Mouse (Mus musculus): ENCODE measurements around the gene Glul. TPM values are rescaled to one million over a fixed set of nuclear protein-coding genes. Genes with fewer than 3 reads are reported as not detected.

The Glul gene
- 820 and 2,440 TPM in 2 replicates for polyA plus RNA-seq (2012; rRNA removed; ENCODE audit: low replicate concordance)

DNA sequence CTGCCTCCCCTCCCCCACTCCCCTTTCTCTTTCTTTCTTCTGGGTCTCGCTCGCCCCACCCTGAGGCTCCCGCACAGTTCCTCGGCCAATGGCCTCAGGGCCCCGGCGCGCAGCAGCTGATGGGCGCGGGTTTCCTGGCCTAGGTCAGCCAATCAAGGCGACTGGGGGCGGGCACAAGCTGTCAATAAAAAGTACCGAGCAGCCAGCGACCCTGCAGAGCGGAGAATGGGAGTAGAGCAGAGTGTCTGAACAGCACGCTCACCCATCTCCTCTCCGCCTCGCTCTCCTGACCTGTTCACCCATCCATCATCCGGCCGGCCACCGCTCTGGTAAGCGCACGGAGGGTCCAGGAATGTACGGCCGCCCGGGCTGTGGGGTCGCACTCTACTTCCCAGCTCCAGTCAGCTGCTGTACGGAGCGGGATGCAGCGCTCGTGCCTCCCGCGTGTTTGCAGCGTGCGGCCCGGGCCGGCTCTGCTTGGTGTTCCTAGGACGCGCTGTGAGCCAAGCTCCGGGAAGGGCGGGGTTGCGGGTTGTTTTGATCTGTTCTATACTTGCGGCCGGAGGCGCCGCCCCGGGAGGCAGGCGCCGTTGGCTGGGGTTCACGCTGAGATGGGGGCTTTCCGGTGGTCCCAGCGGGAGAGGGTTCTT is at the start of gene Glul, which contains the start of gene Teddm2:
Gene Glul (plus strand): TSS at position 214 of the 650 bp plus-strand sequence.
Gene Teddm2 (minus strand): TSS at position 498 of the 650 bp plus-strand sequence.

DNA sequence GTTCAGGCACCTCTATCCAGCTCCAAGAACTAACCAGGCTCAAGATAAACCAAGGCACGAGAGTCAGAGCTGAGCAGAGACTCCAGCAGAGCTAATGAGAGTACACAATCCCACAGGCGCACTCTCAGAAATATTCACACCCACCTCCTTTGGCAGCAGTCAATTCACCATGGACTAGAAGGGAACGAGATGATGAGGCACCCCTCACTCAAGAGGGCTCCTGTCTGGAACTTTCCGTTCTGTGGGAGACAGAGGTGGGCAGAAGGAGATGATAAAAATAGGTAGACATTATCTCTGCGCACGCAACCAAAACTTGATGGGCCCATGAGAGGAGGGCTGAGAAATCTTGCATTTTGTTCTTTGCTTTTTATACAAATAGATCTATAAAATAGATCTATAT is 25.7 kb upstream of the Glul start, which contains the start of gene Teddm1b:
Gene Teddm1b (plus strand): TSS at position 301 of the 400 bp plus-strand sequence.

DNA sequence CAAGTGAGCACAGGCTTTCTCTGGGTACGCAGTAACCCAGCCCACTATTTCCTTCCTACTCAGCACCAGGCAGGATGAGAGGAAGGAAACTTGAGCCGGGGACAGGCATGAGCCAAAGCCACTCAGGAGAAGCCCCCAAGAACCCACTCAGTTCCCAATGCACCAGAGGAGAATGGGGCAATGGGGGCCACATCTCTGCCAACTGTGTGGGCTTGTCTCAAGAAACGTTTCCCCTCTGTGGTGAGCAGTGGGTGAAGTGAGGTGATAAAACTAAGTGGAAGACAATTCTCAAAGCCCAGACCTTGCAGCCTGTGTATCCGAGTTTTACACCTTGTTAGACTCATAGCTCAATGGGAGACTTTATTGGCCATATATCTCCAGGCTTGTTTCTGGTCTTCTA is 8.3 kb upstream of the Glul start, which contains the start of gene Teddm1a:
Gene Teddm1a (plus strand): TSS at position 301 of the 400 bp plus-strand sequence.

Other genes with a start within 250 kb of the Glul start
- 0.01 and 0.07 TPM in 2 replicates for gene Rgs8, start 246.9 kb upstream of the Glul start, polyA plus RNA-seq (2012; rRNA removed; ENCODE audit: low replicate concordance)
- gene Rgs16, start 159.6 kb upstream of the Glul start, polyA plus RNA-seq (2012; rRNA removed; ENCODE audit: low replicate concordance): 4.4 and 4.7 TPM in 2 replicates
- gene Rnasel, start 150.5 kb upstream of the Glul start, polyA plus RNA-seq (2012; rRNA removed; ENCODE audit: low replicate concordance): 4.5 and 10.0 TPM in 2 replicates
- 0.13 and 0.43 TPM in 2 replicates for gene Rgsl1, start 55.8 kb upstream of the Glul start, polyA plus RNA-seq (2012; rRNA removed; ENCODE audit: low replicate concordance)
- gene Teddm1b, start 25.6 kb upstream of the Glul start, polyA plus RNA-seq (2012; rRNA removed; ENCODE audit: low replicate concordance): not detected in 2 replicates
- gene Teddm1a, start 8.2 kb upstream of the Glul start, polyA plus RNA-seq (2012; rRNA removed; ENCODE audit: low replicate concordance): not detected in 2 replicates
- gene Teddm2, start 284 bp downstream of the Glul start, polyA plus RNA-seq (2012; rRNA removed; ENCODE audit: low replicate concordance): 0.70 and 0.92 TPM in 2 replicates